Mouse (Mus musculus) hindbrain, embryonic 13.5 days (tissue): ENCODE measurements at regions not wholly inside any gene's neighbourhood (a gene's known extent, or its start where the extent isn't known, plus 50 kb on each side); places are given as distances from the start of the nearest gene placed in this dataset.

ENCODE experiments used
- ATAC-seq: fragments of 200-750 bp; cut with Nextera tagmentation; 2 replicates; pipeline ENCODE4 v1.8.0; 2017; ENCODE audit warnings: moderate TSS enrichment; ENCODE audit not compliant: low FRiP score
- H3K27ac ChIP-seq: fragments of 300-500 bp; sonication (generic); 2 replicates; pipeline ENCODE4 v1.5.1; 2015; ENCODE audit warnings: inconsistent platforms, mild to moderate bottlenecking, moderate library complexity
- H3K27me3 ChIP-seq: fragments of 300-500 bp; sonication (generic); 2 replicates; pipeline ENCODE4 v1.6.1; 2015; ENCODE audit warnings: mild to moderate bottlenecking, inconsistent platforms
- H3K36me3 ChIP-seq: fragments of 300-500 bp; sonication (generic); 2 replicates; pipeline ENCODE4 v1.6.1; 2015; ENCODE audit warnings: mild to moderate bottlenecking, inconsistent platforms
- H3K4me1 ChIP-seq: fragments of 300-500 bp; sonication (generic); replicated peaks from 2 replicates; pipeline ENCODE4 v1.6.1; 2015; ENCODE audit warnings: inconsistent platforms
- H3K4me2 ChIP-seq: fragments of 300-500 bp; sonication (generic); 2 replicates; pipeline ENCODE4 v1.6.1; 2015; ENCODE audit warnings: inconsistent platforms, mild to moderate bottlenecking, moderate library complexity
- H3K4me3 ChIP-seq: fragments of 300-500 bp; sonication (generic); 2 replicates; pipeline ENCODE4 v1.5.1; 2015; ENCODE audit warnings: mild to moderate bottlenecking, inconsistent platforms
- H3K9ac ChIP-seq: fragments of 300-500 bp; sonication (generic); 2 replicates; pipeline ENCODE4 v1.6.1; 2015; ENCODE audit warnings: mild to moderate bottlenecking, inconsistent platforms
- H3K9me3 ChIP-seq: fragments of 300-500 bp; sonication (generic); 2 replicates; pipeline ENCODE4 v1.6.1; 2016; ENCODE audit warnings: inconsistent platforms
- WGBS: fragments of 180-500 bp; shearing (Covaris S2); methylation state at CpG from one replicate; pipeline ENCODE4 v1.1.7; 2015; 5-methylcytosine and 5-hydroxymethylcytosine counted together

DNA sequence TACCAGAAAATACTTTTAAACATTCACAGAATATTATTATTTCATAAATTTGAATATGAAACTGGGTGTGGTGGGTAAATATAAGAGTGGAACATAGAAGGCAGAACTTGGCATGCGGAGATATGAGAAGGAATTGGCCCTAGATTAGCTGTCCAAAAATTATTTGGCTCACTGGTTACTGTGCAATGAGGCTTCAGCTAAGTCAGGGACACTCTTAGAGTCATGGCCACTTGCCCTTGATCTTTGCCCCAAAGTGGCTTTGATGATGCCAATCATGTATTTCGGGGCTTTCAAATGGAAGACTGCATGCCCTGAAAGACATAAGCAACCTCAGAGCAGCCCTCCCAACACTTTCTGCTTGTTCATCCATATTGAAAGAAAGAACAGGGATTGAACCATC lies 76.9 kb downstream of the Pxdc1 start:
- no peak overlapping the region for H3K9ac ChIP-seq
- H3K27me3 ChIP-seq, result no peaks in the 10 kb centered on the region
- 61% methylated on average over 2 of the region's 2 CpGs for WGBS
- peaks cover 14% of the 10 kb centered on the region for H3K4me1 ChIP-seq
- H3K4me3 ChIP-seq, result no peak overlapping the region
- H3K9me3 ChIP-seq, result no peaks in the 10 kb centered on the region
- H3K27ac ChIP-seq, result peak overlapping the region; percentile 14
- H3K36me3 ChIP-seq, result no peaks in the 10 kb centered on the region
- no peak overlapping the region for H3K4me2 ChIP-seq
- ATAC-seq, result peak; percentile 33; the same call in 1 of the 2 replicates

DNA sequence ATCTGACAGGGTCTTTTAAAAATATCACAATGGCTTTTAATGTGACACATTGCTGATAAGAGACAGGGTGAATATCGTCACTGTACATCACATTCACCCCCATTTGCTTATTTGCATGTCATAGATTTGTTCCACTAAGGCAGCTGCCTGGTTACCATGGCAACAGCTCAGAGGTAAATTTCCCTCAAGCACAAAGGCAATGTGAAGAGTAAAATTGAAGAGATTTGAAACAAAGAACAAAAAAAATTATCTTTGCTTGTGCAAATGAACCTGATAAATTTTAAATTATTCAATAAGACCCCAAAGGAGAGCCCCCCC lies 77.3 kb downstream of the Pxdc1 start:
- ATAC-seq, result peak; percentile 93
- H3K36me3 ChIP-seq, result no peaks in the 10 kb centered on the region
- no peaks in the 10 kb centered on the region for H3K27me3 ChIP-seq
- no peaks in the 10 kb centered on the region for H3K9me3 ChIP-seq
- H3K4me2 ChIP-seq, result no peak overlapping the region
- peaks cover 14% of the 10 kb centered on the region for H3K4me1 ChIP-seq
- 4% methylated on average over 1 of the region's 1 CpGs for WGBS
- H3K4me3 ChIP-seq, result no peak overlapping the region
- no peak overlapping the region for H3K9ac ChIP-seq
- peak overlapping the region; percentile 78 for H3K27ac ChIP-seq

DNA sequence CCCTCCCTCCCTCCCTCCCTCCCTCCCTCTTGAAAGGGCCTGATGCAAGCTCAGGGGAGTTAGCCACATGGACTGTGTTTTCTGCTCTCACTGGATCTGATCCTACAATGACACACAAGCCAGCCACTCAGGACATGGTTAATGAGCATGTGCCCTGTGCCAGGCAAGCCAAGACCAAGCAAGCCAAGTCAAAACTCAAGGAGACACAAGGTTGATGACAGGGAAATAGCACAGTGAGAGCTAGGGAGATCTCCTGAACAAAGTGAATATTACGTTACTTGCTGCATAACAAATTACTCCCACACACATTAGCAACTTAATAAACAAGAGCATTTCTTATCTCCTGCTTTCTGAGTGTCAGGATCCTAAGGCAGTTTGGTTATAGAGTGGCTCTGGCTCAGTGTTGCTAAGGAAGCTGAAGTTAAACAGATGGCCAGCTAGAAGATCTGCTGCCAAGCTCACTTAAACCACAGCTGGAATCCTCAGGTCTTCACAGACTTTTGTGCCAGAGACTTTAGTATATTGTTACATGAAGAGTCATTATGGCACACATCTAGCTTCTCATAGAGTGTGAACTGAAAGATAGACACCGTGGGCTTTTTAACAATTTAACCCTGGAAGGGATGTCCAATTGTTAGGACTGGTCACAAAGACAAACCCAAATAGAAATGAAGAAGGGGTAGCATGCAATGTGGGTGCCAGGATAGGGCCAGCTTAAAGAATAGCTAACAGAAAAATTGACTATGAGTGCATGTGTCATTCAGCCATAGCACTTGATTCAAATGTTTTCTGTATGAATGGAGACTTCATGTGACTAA lies 77.9 kb downstream of the Pxdc1 start:
- WGBS, result 54% methylated on average over 2 of the region's 2 CpGs
- Histone ChIP-seq H3K4me1 (peaks cover 14% of the 10 kb centered on the region), H3K27ac (peak overlapping the region; percentile 78), H3K27me3 (no peaks in the 10 kb centered on the region), H3K9ac (no peak overlapping the region), H3K36me3 (no peaks in the 10 kb centered on the region), H3K4me2 (no peak overlapping the region), H3K9me3 (no peaks in the 10 kb centered on the region), H3K4me3 (no peak overlapping the region)
- ATAC-seq, result peak; percentile 75

DNA sequence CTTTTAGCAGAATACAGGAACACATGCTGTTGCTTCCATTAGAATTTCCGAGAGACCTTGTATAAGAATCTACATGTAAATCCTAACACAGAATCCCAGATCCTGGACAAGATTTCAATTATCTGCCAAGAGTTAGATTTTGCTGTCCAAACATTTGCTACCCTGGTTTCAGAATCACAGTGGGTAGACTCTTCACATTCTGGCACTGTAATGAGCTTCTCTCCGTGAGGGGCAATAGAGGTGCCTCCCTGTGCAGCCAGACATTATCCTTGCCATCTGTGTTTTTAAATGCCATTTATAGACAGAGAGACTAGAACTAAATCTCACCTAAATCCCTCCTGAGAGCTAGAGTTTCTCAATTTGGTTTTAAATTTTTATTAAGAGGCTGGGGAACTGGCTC lies 84.0 kb downstream of the Pxdc1 start:
- Histone ChIP-seq H3K36me3 (no peaks in the 10 kb centered on the region), H3K4me3 (no peak overlapping the region), H3K27ac (no peak overlapping the region), H3K9me3 (no peaks in the 10 kb centered on the region), H3K4me1 (no peaks in the 10 kb centered on the region), H3K9ac (no peak overlapping the region), H3K27me3 (no peaks in the 10 kb centered on the region), H3K4me2 (no peak overlapping the region)
- WGBS, result 71% methylated on average over 2 of the region's 2 CpGs
- no peak for ATAC-seq

DNA sequence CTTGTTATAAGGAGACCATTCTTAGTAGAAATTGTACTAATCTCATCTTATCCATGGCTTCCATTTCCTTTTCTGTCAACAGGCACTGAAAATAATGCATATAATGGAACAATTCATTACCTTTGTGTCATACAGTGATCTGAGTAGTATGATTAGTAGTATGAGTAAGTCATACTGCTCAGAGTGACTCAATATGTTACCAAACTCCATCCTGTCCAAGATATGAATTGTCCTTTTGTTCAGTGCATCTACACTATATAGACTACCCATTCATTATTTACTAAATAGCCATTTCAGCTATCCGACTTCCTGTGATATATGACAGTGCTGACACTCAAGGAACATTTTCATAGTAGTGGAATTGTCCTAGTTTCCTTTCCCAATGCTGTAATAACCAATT lies 86.6 kb downstream of the Pxdc1 start:
- Histone ChIP-seq H3K9me3 (no peaks in the 10 kb centered on the region), H3K9ac (no peak overlapping the region), H3K4me3 (no peak overlapping the region), H3K27me3 (no peaks in the 10 kb centered on the region), H3K4me2 (no peak overlapping the region), H3K4me1 (no peaks in the 10 kb centered on the region), H3K27ac (no peak overlapping the region), H3K36me3 (no peaks in the 10 kb centered on the region)
- 91% methylated on average over 1 of the region's 1 CpGs for WGBS
- ATAC-seq, result no peak

GRCm38 (mm10) chr13:34550130-34550884 lies 103.0 kb downstream of the Pxdc1 start:
- Histone ChIP-seq H3K4me2 (no peak overlapping the region), H3K27me3 (no peaks in the 10 kb centered on the region), H3K9ac (no peak overlapping the region), H3K36me3 (no peaks in the 10 kb centered on the region), H3K4me3 (no peak overlapping the region), H3K9me3 (peaks cover 4% of the 10 kb centered on the region; the same call in 1 of the 2 replicates), H3K4me1 (no peaks in the 10 kb centered on the region), H3K27ac (no peak overlapping the region)
- WGBS, result 73% methylated on average over 5 of the region's 5 CpGs
- no peak for ATAC-seq

GRCm38 (mm10) chr13:34540646-34541045 lies 112.6 kb downstream of the Pxdc1 start:
- no peak overlapping the region for H3K9ac ChIP-seq
- no peaks in the 10 kb centered on the region for H3K4me1 ChIP-seq
- no peak overlapping the region for H3K4me2 ChIP-seq
- ATAC-seq, result no peak
- no peak overlapping the region for H3K27ac ChIP-seq
- WGBS, result 96% methylated on average over 2 of the region's 2 CpGs
- H3K27me3 ChIP-seq, result no peaks in the 10 kb centered on the region
- H3K36me3 ChIP-seq, result no peaks in the 10 kb centered on the region
- no peaks in the 10 kb centered on the region for H3K9me3 ChIP-seq
- no peak overlapping the region for H3K4me3 ChIP-seq

- H3K9me3 ChIP-seq, result no peaks in the 10 kb centered on the region
- ATAC-seq, result no peak
- no peaks in the 10 kb centered on the region for H3K36me3 ChIP-seq
- H3K4me1 ChIP-seq, result no peaks in the 10 kb centered on the region
- H3K4me3 ChIP-seq, result no peak overlapping the region
- no peak overlapping the region for H3K4me2 ChIP-seq
- no peak overlapping the region for H3K27ac ChIP-seq
- WGBS, result 74% methylated on average over 2 of the region's 2 CpGs
- no peaks in the 10 kb centered on the region for H3K27me3 ChIP-seq
- no peak overlapping the region for H3K9ac ChIP-seq
Observed at GRCm38 (mm10) chr13:34533896-34534295, 119.4 kb downstream of the Pxdc1 start.

DNA sequence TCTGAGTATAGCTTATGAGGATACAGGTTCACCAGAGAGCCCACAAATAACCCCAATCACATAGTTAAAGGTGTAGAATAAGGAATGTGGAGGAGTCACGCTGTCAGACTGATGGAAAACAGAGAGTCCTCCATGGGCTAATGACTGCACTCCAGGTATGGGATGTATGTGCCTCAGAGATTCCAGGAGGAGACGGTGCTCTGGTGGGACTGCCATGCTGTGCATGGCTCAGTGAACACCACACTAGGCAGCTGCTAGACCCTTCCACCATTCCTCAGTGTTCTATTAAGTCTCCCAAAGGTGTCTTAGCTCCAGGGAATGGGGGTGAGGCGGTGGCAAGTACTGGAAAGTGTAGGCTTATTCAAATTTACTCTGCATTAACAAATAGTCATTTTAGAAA lies 142.0 kb downstream of the Pxdc1 start:
- H3K27ac ChIP-seq, result no peak overlapping the region
- H3K36me3 ChIP-seq, result no peaks in the 10 kb centered on the region
- 85% methylated on average over 3 of the region's 3 CpGs for WGBS
- no peaks in the 10 kb centered on the region for H3K4me1 ChIP-seq
- H3K9me3 ChIP-seq, result no peaks in the 10 kb centered on the region
- no peak overlapping the region for H3K4me3 ChIP-seq
- ATAC-seq, result no peak
- no peak overlapping the region for H3K9ac ChIP-seq
- H3K27me3 ChIP-seq, result no peaks in the 10 kb centered on the region
- H3K4me2 ChIP-seq, result no peak overlapping the region

DNA sequence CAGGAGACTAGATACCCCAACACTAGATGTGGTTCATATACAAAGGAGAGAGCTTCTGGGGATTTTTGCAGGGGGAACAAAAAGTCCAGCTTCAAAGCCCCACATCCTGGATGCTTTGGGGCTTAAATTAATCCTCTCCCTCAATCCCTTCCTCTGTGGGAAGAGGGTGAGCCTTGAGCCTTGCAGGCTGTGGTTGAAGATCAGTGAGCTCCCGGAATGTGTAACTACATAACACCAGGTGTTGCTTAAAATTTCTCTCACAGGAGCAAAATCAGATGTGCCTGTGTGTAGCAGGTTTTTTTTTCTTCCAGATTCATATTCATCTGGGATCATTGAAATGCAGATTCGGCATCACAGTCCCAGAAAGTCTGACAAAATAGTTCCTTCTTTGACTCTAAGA lies 146.1 kb downstream of the Pxdc1 start:
- Histone ChIP-seq H3K9ac (no peak overlapping the region), H3K4me1 (no peaks in the 10 kb centered on the region), H3K27ac (no peak overlapping the region), H3K9me3 (no peaks in the 10 kb centered on the region), H3K36me3 (no peaks in the 10 kb centered on the region), H3K27me3 (no peaks in the 10 kb centered on the region), H3K4me2 (no peak overlapping the region), H3K4me3 (no peak overlapping the region)
- WGBS, result 91% methylated on average over 2 of the region's 2 CpGs
- ATAC-seq, result no peak

- Histone ChIP-seq H3K9ac (no peak overlapping the region), H3K9me3 (no peaks in the 10 kb centered on the region), H3K4me1 (no peaks in the 10 kb centered on the region), H3K27me3 (no peaks in the 10 kb centered on the region), H3K27ac (no peak overlapping the region), H3K4me3 (no peak overlapping the region), H3K4me2 (no peak overlapping the region), H3K36me3 (no peaks in the 10 kb centered on the region)
- WGBS, result 93% methylated on average over 2 of the region's 2 CpGs
- ATAC-seq, result no peak
Observed at GRCm38 (mm10) chr13:34505861-34506260, 147.4 kb downstream of the Pxdc1 start.

GRCm38 (mm10) chr13:34504879-34505278 lies 148.4 kb downstream of the Pxdc1 start:
- no peaks in the 10 kb centered on the region for H3K4me1 ChIP-seq
- no peaks in the 10 kb centered on the region for H3K27me3 ChIP-seq
- H3K4me3 ChIP-seq, result no peak overlapping the region
- H3K9me3 ChIP-seq, result no peaks in the 10 kb centered on the region
- 91% methylated on average over 3 of the region's 3 CpGs for WGBS
- no peak overlapping the region for H3K27ac ChIP-seq
- no peak overlapping the region for H3K4me2 ChIP-seq
- no peaks in the 10 kb centered on the region for H3K36me3 ChIP-seq
- no peak overlapping the region for H3K9ac ChIP-seq
- ATAC-seq, result no peak

- Histone ChIP-seq H3K4me3 (no peak overlapping the region), H3K9me3 (no peaks in the 10 kb centered on the region), H3K9ac (no peak overlapping the region), H3K36me3 (no peaks in the 10 kb centered on the region), H3K4me1 (no peaks in the 10 kb centered on the region), H3K4me2 (no peak overlapping the region), H3K27me3 (no peaks in the 10 kb centered on the region), H3K27ac (no peak overlapping the region)
- no peak for ATAC-seq
- WGBS, result 100% methylated on average over 2 of the region's 2 CpGs
Observed at GRCm38 (mm10) chr13:34498910-34499309, 153.9 kb upstream of the Slc22a23 start.
